31 mouse cellular contexts compared by ENCODE assay signal in the genomic region with DNA sequence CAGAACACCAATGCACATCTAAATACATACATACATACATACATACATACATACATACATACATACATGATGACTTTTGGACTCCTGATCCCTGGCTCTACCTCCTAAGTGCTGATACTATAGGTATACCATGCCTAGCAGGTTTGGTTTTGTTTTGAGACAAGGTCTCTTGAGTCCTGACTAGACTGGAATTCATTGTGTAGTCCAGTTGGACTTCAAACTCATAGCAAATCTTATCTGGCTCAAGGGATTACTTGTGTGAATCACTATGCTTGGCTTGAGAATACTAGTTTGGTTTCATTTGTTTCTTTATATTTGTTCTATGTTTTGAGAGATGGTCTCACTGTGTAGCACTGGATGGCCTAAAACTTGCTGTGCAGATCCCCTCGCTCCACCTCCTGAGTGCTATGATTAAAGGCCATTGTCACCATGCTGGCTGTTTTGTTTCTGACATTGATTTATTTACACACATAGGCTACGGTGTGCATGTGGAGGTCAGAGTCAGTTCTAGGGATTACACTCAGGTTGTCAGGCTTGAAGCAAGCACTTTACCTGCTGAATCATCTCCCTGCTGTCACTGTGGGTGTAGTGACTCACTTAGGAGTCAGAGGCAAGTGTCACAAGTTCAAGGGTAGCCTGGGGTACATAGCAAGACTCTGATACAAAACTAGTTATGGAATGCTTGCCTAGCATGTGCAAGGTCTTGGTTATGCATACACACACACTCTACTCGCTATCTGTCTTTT. TPM values are rescaled to one million over a fixed set of nuclear protein-coding genes. Genes with fewer than 3 reads are reported as not detected.
A peak's percentile ranks its signal among the peaks of the same experiment; 100 is the strongest.
DNase-seq lines count a peak whose midpoint lies in the region; ATAC-seq and TF ChIP-seq lines count a peak whose summit lies in the region.
"Had no signal": no experiment of that assay in that cellular context is flagged by ENCODE, and none has a peak within 500 bp of the region (broad histone marks: within the 10 kb centered on the region; RNA-seq: fewer than 3 reads in every experiment).

No protein-coding gene starts in this region.

- intact Hi-C loops in left cerebral cortex, adult 2 months (cut with DNase I): no loop called here

- H3K36me3 ChIP-seq in stomach, embryonic 16.5 days (ENCODE audit: control insufficient read depth, insufficient read depth, low read length): peaks cover 17% of the 10 kb centered on the region
- H3K36me3 ChIP-seq in hindbrain, postnatal 0 days (ENCODE audit: insufficient read depth, low read length): peaks cover 30% of the 10 kb centered on the region
- peaks cover 89% of the 10 kb centered on the region for H3K36me3 ChIP-seq in heart, embryonic 10.5 days

- H3K27me3 ChIP-seq in stomach, embryonic 16.5 days (ENCODE audit: control insufficient read depth, insufficient read depth, low read length): no peaks in the 10 kb centered on the region
- H3K27me3 ChIP-seq in hindbrain, postnatal 0 days (ENCODE audit: insufficient read depth, low read length): no peaks in the 10 kb centered on the region
- H3K27me3 ChIP-seq in heart, embryonic 10.5 days (ENCODE audit: insufficient read depth, poor library complexity, severe bottlenecking): no peaks in the 10 kb centered on the region
- H3K27me3 ChIP-seq: forebrain, embryonic 13.5 days; heart, embryonic 13.5 days; kidney, embryonic 15.5 days; midbrain, embryonic 12.5 days; Patski had no signal

- ATAC-seq in stomach, embryonic 16.5 days (ENCODE audit: insufficient read depth, low FRiP score): no peak
- no peak for ATAC-seq in hindbrain, postnatal 0 days
- ATAC-seq: forebrain, embryonic 13.5 days; Patski had no signal

- no peak overlapping the region for H3K4me3 ChIP-seq in left cerebral cortex, adult 2 months
- H3K4me3 ChIP-seq in stomach, embryonic 16.5 days (replicated peaks; ENCODE audit: low read length): no peak overlapping the region
- H3K4me3 ChIP-seq in hindbrain, postnatal 0 days (ENCODE audit: low read length): no peak overlapping the region
- H3K4me3 ChIP-seq in heart, embryonic 10.5 days: no peak overlapping the region
- H3K4me3 ChIP-seq: forebrain, embryonic 13.5 days; heart, embryonic 13.5 days; kidney, embryonic 15.5 days; limb, embryonic 10.5 days; midbrain, embryonic 12.5 days had no signal

- H3K27ac ChIP-seq in left cerebral cortex, adult 2 months: peak overlapping the region; percentile 15; the same call in 1 of the 2 replicates
- peak overlapping the region; percentile 36; the same call in 1 of the 2 replicates for H3K27ac ChIP-seq in stomach, embryonic 16.5 days (ENCODE audit: low read length)
- H3K27ac ChIP-seq in hindbrain, postnatal 0 days: no peak overlapping the region
- no peak overlapping the region for H3K27ac ChIP-seq in heart, embryonic 10.5 days
- H3K27ac ChIP-seq: forebrain, embryonic 13.5 days; heart, embryonic 13.5 days; hindbrain, embryonic 14.5 days; limb, embryonic 10.5 days; midbrain, embryonic 12.5 days had no signal

- H3K9ac ChIP-seq in stomach, embryonic 16.5 days (ENCODE audit: low read length): no peak overlapping the region
- no peak overlapping the region for H3K9ac ChIP-seq in hindbrain, postnatal 0 days (replicated peaks; ENCODE audit: low read length)
- H3K9ac ChIP-seq: forebrain, embryonic 13.5 days; heart, embryonic 13.5 days; hindbrain, embryonic 14.5 days; kidney, embryonic 15.5 days; midbrain, embryonic 12.5 days had no signal

- TF ChIP-seq CTCF in left cerebral cortex, adult 2 months (IDR thresholded peaks at IDR 0.05): no peak
- no peak for TF ChIP-seq CTCF in hindbrain, postnatal 0 days (IDR thresholded peaks at IDR 0.05; ENCODE audit: low read depth)

- H3K4me1 ChIP-seq in stomach, embryonic 16.5 days (ENCODE audit: control insufficient read depth, insufficient read depth, low read length): no peaks in the 10 kb centered on the region
- no peaks in the 10 kb centered on the region for H3K4me1 ChIP-seq in hindbrain, postnatal 0 days (ENCODE audit: insufficient read depth, low read length)
- H3K4me1 ChIP-seq in heart, embryonic 10.5 days: peaks cover 11% of the 10 kb centered on the region; the same call in 1 of the 2 replicates
- H3K4me1 ChIP-seq: forebrain, embryonic 13.5 days; limb, embryonic 10.5 days; midbrain, embryonic 12.5 days had no signal

- no peak overlapping the region for H3K4me2 ChIP-seq in stomach, embryonic 16.5 days (ENCODE audit: low read depth, low read length)
- H3K4me2 ChIP-seq in hindbrain, postnatal 0 days (ENCODE audit: low read depth, low read length): no peak overlapping the region
- H3K4me2 ChIP-seq: forebrain, embryonic 13.5 days; heart, embryonic 13.5 days; hindbrain, embryonic 14.5 days; kidney, embryonic 15.5 days; midbrain, embryonic 12.5 days had no signal

- WGBS in stomach, embryonic 16.5 days: 67% methylated on average over 3 of the region's 3 CpGs
- 81% methylated on average over 3 of the region's 3 CpGs for whole genome bisulfite sequencing in hindbrain, postnatal 0 days
- WGBS in heart, embryonic 10.5 days: 88% methylated on average over 3 of the region's 3 CpGs

- H3K9me3 ChIP-seq in stomach, embryonic 16.5 days (replicated peaks; ENCODE audit: control insufficient read depth, low read length): no peaks in the 10 kb centered on the region
- H3K9me3 ChIP-seq in hindbrain, postnatal 0 days (ENCODE audit: low read length): no peaks in the 10 kb centered on the region
- no peaks in the 10 kb centered on the region for H3K9me3 ChIP-seq in heart, embryonic 10.5 days
- H3K9me3 ChIP-seq: forebrain, embryonic 13.5 days; heart, embryonic 13.5 days; kidney, embryonic 15.5 days; limb, embryonic 10.5 days; midbrain, embryonic 12.5 days had no signal

- no peak for DNase-seq in left cerebral cortex, adult 2 months (ENCODE audit: extremely low spot score in 1 of 2, low spot score in 2 of 2)
- DNase-seq in left cerebral cortex, adult 18-20 months (ENCODE audit: low spot score in 2 of 2): no peak
- peak; percentile 49 for DNase-seq in NIH3T3 (ENCODE audit: low read depth)
- peak; percentile 44 to 46 for DNase-seq in adrenal gland, postnatal 36 days
- DNase-seq in hindbrain, postnatal 0 days (ENCODE audit: low spot score): no peak
- DNase-seq in heart, embryonic 10.5 days (ENCODE audit: low spot score): no peak
- no peak for DNase-seq in lung, postnatal 10 days
- DNase-seq: cerebellum, adult 18-20 months; cerebellum, postnatal 14 days; heart, adult 11 months; heart, postnatal 4 days; kidney, adult 11 months; kidney, postnatal 4 days; layer of hippocampus, adult 9-11 months; liver; lung, postnatal 14 days had no signal

RNA-seq across cellular contexts. Expression of a gene that starts 7.7 kb away (rescaled TPM):
- total RNA-seq in left cerebral cortex, adult 2 months (2021): 100 to 1,000 TPM; 200 to 226 TPM
- 100 to 1,000 TPM; 227 to 234 TPM for total RNA-seq in left cerebral cortex, adult 18-20 months (2021)
- 100 to 1,000 TPM; 267 to 301 TPM for total RNA-seq in adrenal gland, postnatal 36 days (2021)
- polyA plus RNA-seq in stomach, embryonic 16.5 days (2015; fragmentation: Nextera tagmentation; extraction: Ambion mirVana): 415 and 427 TPM in 2 replicates
- total RNA-seq in hindbrain, postnatal 0 days (2014; rRNA removed): 169 and 174 TPM in 2 replicates
- polyA plus RNA-seq in hindbrain, postnatal 0 days (2015; fragmentation: Nextera tagmentation; extraction: Ambion mirVana): 463 and 487 TPM in 2 replicates
- polyA plus RNA-seq in heart, embryonic 10.5 days (2016; fragmentation: Nextera tagmentation; extraction: Ambion mirVana): 563 and 665 TPM in 2 replicates

RNA-seq across cellular contexts. Expression of a gene that starts 8.1 kb away (rescaled TPM):
- 10 to 100 TPM; 25.3 to 26.0 TPM for total RNA-seq in left cerebral cortex, adult 2 months (2021)
- total RNA-seq in left cerebral cortex, adult 18-20 months (2021): 10 to 100 TPM; 20.3 to 28.0 TPM
- 10 to 100 TPM; 11.5 to 14.4 TPM for total RNA-seq in adrenal gland, postnatal 36 days (2021)
- 39.1 and 39.4 TPM in 2 replicates for polyA plus RNA-seq in stomach, embryonic 16.5 days (2015; fragmentation: Nextera tagmentation; extraction: Ambion mirVana)
- total RNA-seq in hindbrain, postnatal 0 days (2014; rRNA removed): 21.1 and 24.7 TPM in 2 replicates
- polyA plus RNA-seq in hindbrain, postnatal 0 days (2015; fragmentation: Nextera tagmentation; extraction: Ambion mirVana): 31.5 and 35.2 TPM in 2 replicates
- 38.9 and 48.2 TPM in 2 replicates for polyA plus RNA-seq in heart, embryonic 10.5 days (2016; fragmentation: Nextera tagmentation; extraction: Ambion mirVana)

RNA-seq across cellular contexts. Expression of a gene that starts 11.9 kb away (rescaled TPM):
- total RNA-seq in left cerebral cortex, adult 2 months (2021): 10 to 100 TPM; 48.8 to 52.7 TPM
- total RNA-seq in left cerebral cortex, adult 18-20 months (2021): 10 to 100 TPM; 54.8 to 55.3 TPM
- 10 to 100 TPM; 31.2 to 35.9 TPM for total RNA-seq in adrenal gland, postnatal 36 days (2021)
- polyA plus RNA-seq in stomach, embryonic 16.5 days (2015; fragmentation: Nextera tagmentation; extraction: Ambion mirVana): 41.6 and 43.1 TPM in 2 replicates
- 68.0 and 69.1 TPM in 2 replicates for total RNA-seq in hindbrain, postnatal 0 days (2014; rRNA removed)
- polyA plus RNA-seq in hindbrain, postnatal 0 days (2015; fragmentation: Nextera tagmentation; extraction: Ambion mirVana): 57.2 and 59.7 TPM in 2 replicates
- 64.4 and 81.8 TPM in 2 replicates for polyA plus RNA-seq in heart, embryonic 10.5 days (2016; fragmentation: Nextera tagmentation; extraction: Ambion mirVana)

RNA-seq across cellular contexts. Expression of a gene that starts 20.0 kb away (rescaled TPM):
- total RNA-seq in left cerebral cortex, adult 2 months (2021): not detected
- not detected for total RNA-seq in left cerebral cortex, adult 18-20 months (2021)
- not detected for total RNA-seq in adrenal gland, postnatal 36 days (2021)
- not detected in 2 replicates for polyA plus RNA-seq in stomach, embryonic 16.5 days (2015; fragmentation: Nextera tagmentation; extraction: Ambion mirVana)
- not detected in 2 replicates for total RNA-seq in hindbrain, postnatal 0 days (2014; rRNA removed)
- not detected in 2 replicates for polyA plus RNA-seq in hindbrain, postnatal 0 days (2015; fragmentation: Nextera tagmentation; extraction: Ambion mirVana)
- not detected in 2 replicates for polyA plus RNA-seq in heart, embryonic 10.5 days (2016; fragmentation: Nextera tagmentation; extraction: Ambion mirVana)
- total RNA-seq: ES-E14; gastrocnemius, adult 8-10 months; heart, postnatal 4 days; megakaryocyte, adult 5-6 weeks; neutrophil, adult 5-6 weeks had no signal
- polyA plus RNA-seq: embryonic facial prominence, embryonic 11.5 days; forebrain, embryonic 13.5 days; heart, embryonic 13.5 days; hindbrain, embryonic 14.5 days; kidney, embryonic 15.5 days; limb, embryonic 10.5 days; liver, embryonic 16.5 days; midbrain, embryonic 12.5 days; Patski; urinary bladder, adult 2 months had no signal

RNA-seq across cellular contexts. Expression of a gene that starts 59.1 kb away (rescaled TPM):
- total RNA-seq in left cerebral cortex, adult 2 months (2021): 100 to 1,000 TPM; 101 to 102 TPM
- total RNA-seq in left cerebral cortex, adult 18-20 months (2021): 10 to 100 TPM; 91.2 to 92.5 TPM
- total RNA-seq in adrenal gland, postnatal 36 days (2021): under 1 TPM; 0.40 to 0.53 TPM
- 0.17 and 0.22 TPM in 2 replicates for polyA plus RNA-seq in stomach, embryonic 16.5 days (2015; fragmentation: Nextera tagmentation; extraction: Ambion mirVana)
- 60.1 and 62.4 TPM in 2 replicates for total RNA-seq in hindbrain, postnatal 0 days (2014; rRNA removed)
- polyA plus RNA-seq in hindbrain, postnatal 0 days (2015; fragmentation: Nextera tagmentation; extraction: Ambion mirVana): 10.5 TPM in 2 replicates
- 0.04 and 0.13 TPM in 2 replicates for polyA plus RNA-seq in heart, embryonic 10.5 days (2016; fragmentation: Nextera tagmentation; extraction: Ambion mirVana)
- total RNA-seq: gastrocnemius, adult 8-10 months; heart, postnatal 4 days; megakaryocyte, adult 5-6 weeks; neutrophil, adult 5-6 weeks had no signal
- polyA plus RNA-seq: liver, embryonic 16.5 days had no signal

Comparison
In these comparisons a context has a peak if more than half of its experiments do, and no peak if none do; other contexts are left out.
1. DNase-seq: peak in NIH3T3 (single experiment) and adrenal gland, postnatal 36 days (2 of 2); none in left cerebral cortex, adult 2 months (0 of 2), left cerebral cortex, adult 18-20 months (0 of 2), hindbrain, postnatal 0 days (single experiment), heart, embryonic 10.5 days (single experiment) and lung, postnatal 10 days (single experiment).
2. H3K27ac ChIP-seq: peak in left cerebral cortex, adult 2 months (single experiment) and stomach, embryonic 16.5 days (single experiment); none in hindbrain, postnatal 0 days (single experiment) and heart, embryonic 10.5 days (single experiment).